Mouse (Mus musculus): ENCODE results near the gene Hoxd11.

GRCm38 (mm10) chr2:74683471-74683951 lies 4.2 kb downstream of the Hoxd11 start:
- no peak for TF ChIP-seq POLR2A (IDR thresholded peaks at IDR 0.05; ENCODE audit: insufficient read depth, low read depth, low read length)
- TF ChIP-seq CTCF (IDR thresholded peaks at IDR 0.05; ENCODE audit: insufficient read depth, low read depth, low read length) = no peak
